Mouse (Mus musculus): ENCODE measurements around the gene Lmcd1.
"Not testable (repeated sequence)": the region's sequence is repeated elsewhere in the genome, so short reads cannot be mapped to it uniquely, and the experiment has no call there.

Gene Lmcd1

GRCm38 (mm10) chr6:112273501-112274205 is at the start of gene Lmcd1:
Gene Lmcd1 (plus strand): TSS chr6:112273758.
- peak; percentile 90 for DNase-seq (ENCODE audit: low spot score)

DNA sequence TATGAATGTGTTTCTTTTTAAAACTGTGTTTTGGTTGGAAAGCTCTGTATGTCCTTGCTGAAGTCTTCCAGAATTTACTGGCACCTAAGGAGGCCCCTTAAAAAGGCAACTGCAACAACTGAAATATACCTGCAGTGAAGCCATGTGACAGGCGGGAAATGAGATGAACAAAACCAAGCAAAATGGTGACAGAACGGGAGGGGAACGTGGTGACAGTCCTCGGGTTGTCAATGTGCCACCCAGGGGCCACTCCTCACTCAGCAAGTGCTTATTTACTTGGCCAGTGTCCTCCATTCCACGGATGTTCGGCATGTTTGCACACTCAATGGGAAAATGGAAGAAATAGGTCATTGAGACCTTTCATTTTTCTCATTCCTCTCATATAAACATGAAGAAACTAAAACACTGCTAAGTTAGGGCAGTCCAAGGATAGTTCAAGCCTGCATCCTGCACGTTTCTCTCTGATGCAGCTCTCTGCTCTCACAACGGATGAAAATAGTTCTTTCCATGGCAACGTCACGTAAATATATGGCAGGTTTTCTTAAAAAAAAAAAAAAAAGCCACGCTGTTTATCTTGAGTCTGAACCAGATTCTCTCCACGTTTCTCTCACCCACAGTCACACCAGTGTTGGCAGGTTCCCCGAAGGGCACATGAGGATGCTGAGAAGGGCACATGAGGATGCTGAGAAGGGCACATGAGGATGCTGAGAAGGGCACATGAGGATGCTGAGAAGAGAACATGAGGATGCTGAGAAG is 49.5 kb upstream of the Lmcd1 start:
- no peak for DNase-seq (ENCODE audit: low spot score)

GRCm38 (mm10) chr6:112236775-112237174 is 36.8 kb upstream of the Lmcd1 start:
- no peak for DNase-seq (ENCODE audit: low spot score)

- DNase-seq (ENCODE audit: low spot score): no peak
Measured at GRCm38 (mm10) chr6:112242216-112242615, 31.3 kb upstream of the Lmcd1 start.

GRCm38 (mm10) chr6:112245639-112246038 is 27.9 kb upstream of the Lmcd1 start:
- no peak for DNase-seq (ENCODE audit: low spot score)

GRCm38 (mm10) chr6:112246636-112247035 is 26.9 kb upstream of the Lmcd1 start:
- DNase-seq (ENCODE audit: low spot score): no peak

GRCm38 (mm10) chr6:112253943-112254342 is 19.6 kb upstream of the Lmcd1 start:
- DNase-seq (ENCODE audit: low spot score): not testable (repeated sequence)

DNA sequence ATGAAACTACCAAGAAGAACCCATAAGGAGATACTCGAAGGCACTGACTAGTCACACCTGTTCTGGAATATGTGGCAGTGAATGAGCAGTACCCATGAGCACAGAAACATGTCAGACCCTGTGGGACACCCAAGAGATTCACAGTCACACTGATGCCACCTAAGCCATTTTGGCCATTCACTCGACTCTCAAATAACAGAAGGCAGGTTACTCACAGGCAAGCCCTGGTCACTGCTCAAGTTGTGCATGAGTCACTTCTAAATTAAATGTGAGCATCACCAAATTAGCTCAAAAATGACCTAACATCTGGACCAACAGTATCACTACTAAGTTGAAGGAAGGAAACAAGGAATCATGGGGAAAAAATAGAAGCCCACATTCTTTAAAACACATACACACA is 18.6 kb upstream of the Lmcd1 start:
- no peak for DNase-seq (ENCODE audit: low spot score)

GRCm38 (mm10) chr6:112255388-112256225 is 18.0 kb upstream of the Lmcd1 start:
- no peak for DNase-seq (ENCODE audit: low spot score)

GRCm38 (mm10) chr6:112256599-112256998 is 17.0 kb upstream of the Lmcd1 start:
- DNase-seq (ENCODE audit: low spot score): no peak

DNA sequence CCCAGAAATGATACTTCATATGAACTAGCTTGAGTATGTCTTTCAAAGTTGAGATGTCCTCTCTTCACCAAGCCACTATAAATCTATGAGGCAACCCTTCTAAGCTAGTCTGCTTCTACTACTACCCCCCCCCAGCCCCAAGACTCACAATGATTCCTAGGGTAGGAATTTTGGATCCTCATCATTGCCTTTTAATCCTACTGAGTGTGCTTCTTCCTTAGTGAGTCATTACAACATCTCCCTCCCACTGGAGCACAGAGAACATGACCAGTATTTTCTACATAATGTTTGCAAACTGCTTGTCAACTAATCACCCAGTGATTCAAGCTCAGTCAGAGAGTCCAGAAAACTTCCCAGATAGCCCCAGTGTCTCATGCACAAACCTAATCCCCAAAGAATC is 12.5 kb upstream of the Lmcd1 start:
- no peak for DNase-seq (ENCODE audit: low spot score)

GRCm38 (mm10) chr6:112264321-112264720 is 9.2 kb upstream of the Lmcd1 start:
- DNase-seq (ENCODE audit: low spot score): no peak

- no peak for DNase-seq (ENCODE audit: low spot score)
Measured at GRCm38 (mm10) chr6:112266631-112267030, 6.9 kb upstream of the Lmcd1 start.

DNA sequence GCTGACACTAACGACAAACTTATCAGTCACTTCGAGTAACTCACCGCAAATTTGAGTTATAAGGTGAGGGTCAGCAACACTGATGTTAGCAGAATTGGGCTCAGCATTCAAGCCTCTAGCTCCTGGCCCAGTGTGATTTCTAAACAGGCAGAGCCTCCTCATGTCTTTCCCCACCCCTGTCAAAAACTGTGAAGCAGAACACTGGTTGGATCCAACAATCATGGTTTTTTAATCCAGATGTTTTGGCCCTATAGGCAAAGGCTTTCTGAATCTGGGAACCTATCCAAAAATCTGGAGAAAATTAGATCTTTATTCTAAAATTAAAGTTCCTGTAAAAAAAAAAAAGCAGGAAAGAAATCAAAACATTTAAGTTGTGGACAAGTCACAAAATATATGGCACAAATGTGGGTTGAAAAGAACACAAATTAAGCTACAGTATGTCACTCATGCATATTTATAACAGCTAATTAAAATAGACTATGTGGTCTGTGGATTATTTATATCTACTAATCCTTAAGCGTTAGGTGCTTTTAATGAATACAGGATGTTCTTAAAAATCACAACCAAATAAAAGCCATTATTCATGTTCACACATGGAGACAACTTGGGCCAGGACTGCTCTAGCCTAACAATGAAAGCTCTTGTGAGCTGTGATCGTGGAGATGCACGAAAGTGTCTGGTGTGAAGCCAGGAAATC is 5.7 kb upstream of the Lmcd1 start:
- no peak for DNase-seq (ENCODE audit: low spot score)

DNA sequence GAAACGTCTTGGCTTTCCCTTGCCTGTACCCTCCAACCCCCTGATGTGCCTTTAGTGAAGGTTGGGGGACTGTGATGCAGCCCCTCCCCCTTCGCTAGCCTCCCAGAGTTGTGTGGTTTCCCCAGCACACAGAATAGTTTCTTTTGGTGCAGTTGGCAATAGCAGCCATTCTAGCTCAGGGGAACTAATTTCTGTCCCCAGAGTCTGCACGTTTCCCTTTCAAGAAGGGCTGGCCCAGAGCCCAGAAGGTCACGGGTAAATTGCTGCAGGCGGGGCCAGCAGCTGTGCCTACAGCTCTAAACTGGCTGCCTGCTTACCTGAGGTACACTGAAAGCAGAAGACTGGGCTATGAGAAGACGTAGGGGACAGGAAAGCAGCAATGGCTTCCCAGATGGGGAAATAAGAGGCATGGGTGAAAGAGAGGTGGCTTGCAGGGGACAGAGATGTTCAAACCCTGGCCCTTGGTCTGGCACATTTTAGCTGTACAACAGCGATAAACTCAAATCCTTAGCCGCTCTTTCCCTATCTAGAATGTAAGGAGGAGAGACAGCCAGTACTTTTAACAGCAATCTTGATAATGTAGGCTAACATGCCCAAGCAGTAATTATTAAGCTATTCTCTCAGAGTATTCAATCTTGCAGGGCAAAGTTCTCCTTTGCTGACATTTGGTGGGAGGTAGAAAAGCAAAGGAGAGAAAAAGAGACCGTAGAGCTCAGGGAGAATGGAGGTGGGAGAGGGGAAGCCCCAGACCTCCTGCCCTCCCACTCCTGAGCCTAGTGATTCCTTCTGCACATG is 900 bp downstream of the Lmcd1 start:
- DNase-seq (ENCODE audit: low spot score): peak; percentile 18

- no peak for DNase-seq (ENCODE audit: low spot score)
Measured at GRCm38 (mm10) chr6:112275731-112276245, 2.2 kb downstream of the Lmcd1 start.

- no peak for DNase-seq (ENCODE audit: low spot score)
Measured at GRCm38 (mm10) chr6:112278805-112279204, 5.2 kb downstream of the Lmcd1 start.

- DNase-seq (ENCODE audit: low spot score): no peak
Measured at GRCm38 (mm10) chr6:112280161-112280560, 6.6 kb downstream of the Lmcd1 start.

DNA sequence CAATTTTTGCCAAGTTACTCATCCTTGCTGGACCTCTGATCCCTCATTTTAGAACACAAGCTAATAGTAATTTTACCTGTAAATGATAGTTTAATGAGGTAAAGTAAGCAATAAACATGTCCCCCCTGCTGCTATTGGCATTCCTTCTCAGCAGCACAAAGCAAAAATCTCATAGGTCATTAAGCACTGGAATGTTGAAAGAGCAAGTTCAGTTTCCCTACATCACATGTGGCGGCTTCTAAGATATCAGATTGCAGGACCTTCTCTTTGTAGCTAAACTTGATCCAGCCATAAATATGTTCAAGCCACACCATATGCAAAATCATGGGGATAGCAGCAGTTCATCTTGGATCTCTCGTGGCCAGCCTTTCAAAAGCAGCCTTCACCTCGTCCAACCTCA is 7.4 kb downstream of the Lmcd1 start:
- no peak for DNase-seq (ENCODE audit: low spot score)

GRCm38 (mm10) chr6:112281935-112282334 is 8.4 kb downstream of the Lmcd1 start:
- DNase-seq (ENCODE audit: low spot score): no peak

DNA sequence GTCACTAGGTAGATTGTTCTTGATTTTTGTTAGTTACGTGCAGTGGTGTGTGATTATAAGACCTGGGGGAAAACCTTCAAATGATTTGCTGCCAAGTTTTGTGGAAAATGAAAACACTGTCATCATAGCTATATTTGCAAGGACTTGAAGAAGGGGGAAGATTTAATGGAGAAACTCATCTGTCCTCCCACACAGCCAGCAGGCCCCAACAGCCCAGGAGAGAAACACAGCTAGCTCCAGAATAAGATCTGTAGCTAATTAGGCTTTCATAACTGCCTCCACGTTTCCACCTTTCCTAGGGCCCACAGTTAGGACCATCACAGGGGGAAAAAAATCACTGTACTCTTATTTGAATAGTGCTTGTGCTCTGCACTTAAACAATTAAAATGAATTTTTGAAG is 10.5 kb downstream of the Lmcd1 start:
- no peak for DNase-seq (ENCODE audit: low spot score)

Data from embryo, embryonic 10 days (tissue).